Mouse (Mus musculus): ENCODE measurements around the gene Fzd5.

Fzd5 gene

GRCm38 (mm10) chr1:64737502-64738179, at the start of gene Fzd5:
Fzd5 (minus strand) TSS chr1:64737751.
- in situ Hi-C loops (cut with MseI, MboI): loop anchor here (10.0 kb wide), 1 partner anchor 177 kb away; no protein-coding TSS in a partner anchor

DNA sequence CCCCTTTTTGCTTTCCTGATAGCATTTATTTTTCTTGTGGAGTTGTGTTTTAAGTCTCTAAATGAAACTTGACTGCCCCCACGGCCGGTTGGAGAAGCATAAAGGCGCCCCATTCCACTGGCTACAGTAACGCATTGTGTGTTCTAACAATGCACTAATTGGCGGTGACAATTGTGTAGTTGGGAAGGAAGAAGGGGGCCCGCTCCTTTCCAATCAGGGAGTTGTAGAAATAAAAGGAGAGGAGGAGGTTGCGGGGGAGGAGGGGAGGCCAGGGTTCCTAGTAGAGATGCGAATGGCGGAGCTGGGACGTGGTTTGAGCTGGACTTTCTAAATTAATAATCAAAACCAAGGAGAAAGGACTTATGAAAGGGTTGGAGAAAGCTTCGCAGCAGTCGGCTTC, 42.3 kb upstream of the Fzd5 start:
- in situ Hi-C loops (cut with MseI, MboI): no loop called here

- in situ Hi-C loops (cut with MseI, MboI): no loop called here
These were observed 41.9 kb upstream of the Fzd5 start for GRCm38 (mm10) chr1:64779415-64779814.

DNA sequence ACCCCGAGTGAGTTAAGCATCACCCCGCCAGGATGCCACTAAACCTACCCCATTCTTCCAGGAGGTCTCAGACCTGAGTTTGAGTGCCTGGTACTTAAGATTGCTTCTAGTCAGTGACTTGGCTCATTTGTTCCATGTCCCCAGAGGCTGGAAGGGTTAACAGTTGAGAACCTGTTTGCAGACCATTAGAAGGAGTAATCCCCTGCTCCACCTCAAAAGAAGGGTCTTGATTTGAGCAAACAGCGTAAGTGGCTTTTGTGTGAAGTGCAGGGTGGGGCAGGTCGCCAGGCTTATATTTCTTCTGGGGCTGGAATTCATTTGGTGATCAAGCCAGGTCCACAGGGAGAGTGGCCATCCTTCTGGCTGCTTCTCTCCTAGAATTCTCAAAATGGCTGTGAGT, 35.8 kb upstream of the Fzd5 start:
- in situ Hi-C loops (cut with MseI, MboI): no loop called here

DNA sequence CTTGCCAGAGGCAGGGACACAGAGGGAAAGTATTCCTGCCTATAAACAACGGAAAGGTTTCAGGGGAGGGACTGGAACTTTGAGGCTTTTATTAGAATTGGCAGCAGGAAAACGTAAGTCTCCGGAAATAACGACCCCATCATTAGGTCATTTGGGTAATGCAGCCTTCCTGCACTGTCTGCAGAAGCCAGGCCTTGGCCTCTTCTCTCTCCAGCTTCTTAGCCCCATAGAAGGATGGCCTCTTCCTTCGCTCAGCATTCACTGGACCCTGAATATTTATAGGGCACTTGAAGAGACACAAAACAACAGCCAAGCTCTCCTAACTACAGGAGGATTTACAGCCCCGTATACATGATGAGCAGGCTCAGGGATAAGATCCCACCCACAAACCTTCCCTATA, 32.6 kb upstream of the Fzd5 start:
- in situ Hi-C loops (cut with MseI, MboI): no loop called here

- in situ Hi-C loops (cut with MseI, MboI): no loop called here
These were observed 24.1 kb upstream of the Fzd5 start for GRCm38 (mm10) chr1:64761646-64762045.

- in situ Hi-C loops (cut with MseI, MboI): no loop called here
These were observed 20.2 kb upstream of the Fzd5 start for GRCm38 (mm10) chr1:64757766-64758165.

DNA sequence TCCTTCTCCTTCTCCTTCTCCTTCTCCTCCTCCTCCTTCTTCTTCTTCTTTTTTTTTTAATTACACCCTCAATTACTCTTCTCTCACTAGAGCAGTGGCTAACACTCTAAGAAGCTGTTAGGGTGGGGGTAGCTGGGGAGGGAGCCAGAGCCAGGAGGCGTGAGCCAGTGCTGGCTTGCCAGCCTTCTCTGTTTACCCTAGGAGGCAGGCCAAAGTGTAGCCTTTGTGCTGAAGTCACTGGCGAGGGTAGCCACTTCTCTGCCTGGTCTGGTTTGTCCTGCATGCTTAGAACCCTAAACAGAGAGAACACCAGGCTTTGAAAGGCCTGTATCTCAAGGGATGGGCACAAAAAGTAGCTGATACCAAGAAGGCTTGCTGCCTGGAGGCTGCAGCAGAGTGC, 19.7 kb upstream of the Fzd5 start:
- in situ Hi-C loops (cut with MseI, MboI): no loop called here

DNA sequence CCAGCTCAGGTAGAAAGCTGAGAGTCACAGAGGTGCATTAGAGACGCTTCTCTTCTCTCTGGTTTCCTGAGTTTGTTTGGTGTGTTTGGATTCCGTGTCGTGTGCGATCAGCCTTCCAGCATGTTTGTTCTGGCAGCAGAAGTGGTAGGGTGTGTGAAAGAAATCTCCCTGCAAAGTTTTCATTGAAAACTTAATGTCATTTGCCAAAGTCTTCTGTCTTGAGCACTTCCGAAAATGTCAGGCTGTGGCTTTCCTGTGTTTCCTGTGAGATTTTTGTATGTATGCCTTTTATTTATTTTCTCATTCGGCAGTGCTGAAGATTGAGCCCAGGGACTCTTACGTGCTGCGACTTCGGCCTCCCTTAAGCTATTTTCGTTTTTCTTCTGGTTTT, 19.1 kb upstream of the Fzd5 start:
- in situ Hi-C loops (cut with MseI, MboI): no loop called here

DNA sequence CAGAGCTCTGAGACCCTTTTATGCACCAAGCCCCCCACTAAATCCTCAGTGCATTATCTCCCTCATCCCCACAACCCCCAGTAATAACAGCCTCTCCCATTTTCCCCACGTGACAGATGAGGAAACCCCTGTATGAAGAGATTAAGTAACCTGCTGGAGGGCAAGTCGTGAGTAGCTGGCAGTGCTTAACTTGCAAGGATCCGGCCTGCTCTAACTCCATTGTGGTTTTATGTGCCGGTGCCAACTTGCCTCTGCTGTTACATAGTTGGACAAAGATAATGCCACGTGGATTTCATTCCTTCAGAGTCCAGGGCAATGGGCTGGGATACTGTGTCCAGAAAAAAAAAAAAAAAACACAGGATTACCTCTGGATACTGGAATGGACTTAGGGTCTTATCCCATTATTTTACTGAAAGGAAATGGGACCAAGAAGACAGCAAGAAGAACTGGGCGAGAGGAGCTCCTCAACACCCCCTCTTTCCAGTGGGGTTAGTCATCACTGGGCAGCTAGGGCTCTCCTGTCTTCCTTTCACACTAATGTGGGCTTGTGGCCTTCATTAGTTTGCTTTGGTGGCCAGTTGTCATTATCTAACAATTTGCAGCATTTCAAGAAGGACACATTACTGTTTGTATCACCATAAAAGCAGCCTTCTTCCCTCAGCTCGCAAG, 18.6 kb upstream of the Fzd5 start:
- in situ Hi-C loops (cut with MseI, MboI): no loop called here

DNA sequence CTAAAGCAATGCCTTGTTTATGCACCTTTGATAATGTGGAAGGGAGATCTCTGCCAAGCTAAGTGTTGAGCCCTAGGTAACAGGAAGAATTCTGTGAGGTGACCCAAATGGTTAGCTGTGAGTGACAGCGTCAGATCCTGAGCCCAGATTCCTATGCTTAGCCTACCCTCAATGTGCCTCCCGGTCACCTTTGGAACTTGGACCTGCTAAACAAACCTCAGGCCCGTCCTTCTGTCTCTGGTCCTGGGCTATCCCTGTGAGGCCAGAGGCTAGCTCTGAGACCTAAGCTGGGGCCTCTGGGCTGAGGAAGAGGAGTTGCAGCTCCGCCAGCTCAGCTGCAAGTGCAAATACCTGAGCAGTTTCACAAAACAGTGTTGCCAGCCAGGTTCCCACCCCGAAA, 17.1 kb upstream of the Fzd5 start:
- in situ Hi-C loops (cut with MseI, MboI): no loop called here

GRCm38 (mm10) chr1:64753668-64754067, 16.1 kb upstream of the Fzd5 start:
- in situ Hi-C loops (cut with MseI, MboI): no loop called here

DNA sequence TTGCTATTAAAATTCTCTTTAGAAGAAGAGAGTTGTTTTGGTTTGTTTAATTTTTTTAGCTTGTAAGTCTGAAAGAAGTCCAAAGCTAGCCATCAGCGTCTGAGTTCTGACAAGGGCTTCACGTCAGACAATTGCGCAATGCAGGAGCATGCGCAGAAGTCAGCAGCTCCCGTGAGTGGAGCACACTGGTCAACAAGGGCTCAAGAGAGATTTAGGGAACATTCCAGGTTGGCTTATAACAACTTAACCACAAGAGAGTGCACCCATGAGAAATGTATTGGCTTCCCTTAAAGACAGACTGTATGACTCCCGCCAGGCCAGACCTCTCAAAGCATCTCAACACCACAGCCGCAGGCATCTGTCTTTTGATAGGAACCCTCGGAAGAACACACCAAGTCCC, 15.6 kb upstream of the Fzd5 start:
- in situ Hi-C loops (cut with MseI, MboI): no loop called here

- in situ Hi-C loops (cut with MseI, MboI): no loop called here
These were observed 7.1 kb upstream of the Fzd5 start for GRCm38 (mm10) chr1:64744616-64745015.

DNA sequence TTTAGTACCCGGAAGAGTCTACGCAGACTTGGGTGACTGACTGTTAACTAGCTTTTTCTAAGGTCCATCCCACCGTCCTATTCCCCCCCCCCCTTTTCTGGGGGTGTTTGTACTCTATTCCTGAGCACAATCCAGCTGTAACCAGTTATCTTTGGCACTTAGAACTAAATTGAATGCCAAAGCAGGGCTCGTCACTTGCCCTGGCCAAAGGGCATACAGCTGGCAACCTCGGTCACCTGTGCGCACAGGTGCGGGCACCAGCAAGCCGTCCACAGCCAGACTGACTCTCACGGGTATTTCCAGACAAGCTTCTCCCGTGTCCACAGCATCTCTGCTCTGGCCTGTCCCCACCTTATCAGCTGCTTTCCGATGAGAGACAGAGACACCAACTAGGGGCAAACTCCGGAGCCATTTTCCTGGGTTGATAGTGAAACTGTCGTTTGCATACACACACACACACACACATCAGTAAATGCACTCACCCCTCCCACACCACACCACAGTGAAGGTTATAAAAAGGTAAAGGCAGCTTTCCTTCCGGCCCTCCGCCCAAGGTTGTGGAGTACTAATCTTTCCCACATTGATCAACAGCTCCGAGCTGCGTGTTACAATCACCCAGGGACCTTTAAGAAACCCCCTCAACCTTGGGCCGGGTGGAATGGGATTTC, 5.3 kb upstream of the Fzd5 start:
- in situ Hi-C loops (cut with MseI, MboI): no loop called here

DNA sequence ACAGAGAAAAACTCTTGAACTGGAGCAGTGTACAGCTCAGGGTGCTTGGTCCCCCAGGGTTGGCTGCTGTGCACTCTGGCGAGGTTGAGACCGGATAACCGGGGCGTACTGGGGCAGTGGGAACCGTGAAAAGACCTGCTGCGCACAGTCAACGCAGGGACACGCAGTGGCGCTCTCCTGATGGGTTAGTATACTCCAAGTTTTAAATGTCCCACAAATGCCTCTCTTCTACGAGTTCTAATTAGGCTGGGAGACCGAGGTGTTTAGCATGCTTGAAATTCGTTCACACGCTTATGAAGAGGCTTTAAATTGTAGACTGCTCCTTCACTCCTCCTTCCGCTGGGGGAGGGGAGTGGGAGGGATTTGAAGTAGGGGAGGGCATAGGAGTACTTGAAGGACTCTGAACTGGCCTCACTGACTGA, 1.1 kb upstream of the Fzd5 start:
- in situ Hi-C loops (cut with MseI, MboI): loop anchor here (10.0 kb wide), 1 partner anchor 176 kb away; no protein-coding TSS in a partner anchor

GRCm38 (mm10) chr1:64738180-64738555, 617 bp upstream of the Fzd5 start:
- in situ Hi-C loops (cut with MseI, MboI): loop anchor here (10.0 kb wide), 1 partner anchor 177 kb away; no protein-coding TSS in a partner anchor

DNA sequence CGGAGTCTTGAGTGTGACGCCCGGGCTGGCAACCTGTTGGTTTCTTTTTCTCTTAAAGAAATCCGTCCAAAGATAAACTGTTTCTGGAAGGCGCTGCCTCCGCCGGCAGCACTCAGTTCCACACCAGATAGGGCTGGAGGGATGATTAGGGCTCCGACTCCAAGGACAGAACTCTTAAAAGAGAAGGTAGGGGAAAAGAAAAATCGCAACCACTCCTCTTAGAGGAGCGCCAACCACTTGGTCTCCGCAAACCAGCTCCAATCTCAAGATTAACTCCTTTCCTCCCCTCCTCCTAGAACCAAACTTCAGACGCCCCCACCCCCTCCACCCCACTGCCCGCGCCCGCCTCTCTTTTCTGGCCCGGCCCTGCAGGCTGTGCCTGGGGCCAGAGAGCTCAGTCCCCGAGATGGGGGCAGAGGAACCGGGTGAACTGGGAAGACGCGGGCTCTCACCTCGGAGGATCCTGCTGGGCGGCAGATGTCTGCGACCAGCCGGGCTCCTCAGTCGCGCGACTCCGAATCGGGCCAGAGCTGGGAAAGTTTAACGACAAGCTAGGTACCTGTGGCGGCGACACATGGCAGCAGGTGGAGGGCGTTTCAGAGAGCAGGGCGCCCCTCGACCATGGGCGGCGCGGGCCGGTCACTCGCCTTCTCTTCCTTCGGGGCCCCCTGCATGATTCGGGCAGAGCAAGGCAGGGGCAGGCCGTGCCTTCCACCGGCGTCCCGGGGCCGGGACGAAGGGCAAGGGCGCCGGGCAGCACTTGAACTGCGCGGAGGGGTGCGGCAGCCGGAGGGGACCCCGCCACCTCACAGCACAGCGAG, 660 bp downstream of the Fzd5 start:
- in situ Hi-C loops (cut with MseI, MboI): loop anchor here (10.0 kb wide), 1 partner anchor 178 kb away; no protein-coding TSS in a partner anchor

DNA sequence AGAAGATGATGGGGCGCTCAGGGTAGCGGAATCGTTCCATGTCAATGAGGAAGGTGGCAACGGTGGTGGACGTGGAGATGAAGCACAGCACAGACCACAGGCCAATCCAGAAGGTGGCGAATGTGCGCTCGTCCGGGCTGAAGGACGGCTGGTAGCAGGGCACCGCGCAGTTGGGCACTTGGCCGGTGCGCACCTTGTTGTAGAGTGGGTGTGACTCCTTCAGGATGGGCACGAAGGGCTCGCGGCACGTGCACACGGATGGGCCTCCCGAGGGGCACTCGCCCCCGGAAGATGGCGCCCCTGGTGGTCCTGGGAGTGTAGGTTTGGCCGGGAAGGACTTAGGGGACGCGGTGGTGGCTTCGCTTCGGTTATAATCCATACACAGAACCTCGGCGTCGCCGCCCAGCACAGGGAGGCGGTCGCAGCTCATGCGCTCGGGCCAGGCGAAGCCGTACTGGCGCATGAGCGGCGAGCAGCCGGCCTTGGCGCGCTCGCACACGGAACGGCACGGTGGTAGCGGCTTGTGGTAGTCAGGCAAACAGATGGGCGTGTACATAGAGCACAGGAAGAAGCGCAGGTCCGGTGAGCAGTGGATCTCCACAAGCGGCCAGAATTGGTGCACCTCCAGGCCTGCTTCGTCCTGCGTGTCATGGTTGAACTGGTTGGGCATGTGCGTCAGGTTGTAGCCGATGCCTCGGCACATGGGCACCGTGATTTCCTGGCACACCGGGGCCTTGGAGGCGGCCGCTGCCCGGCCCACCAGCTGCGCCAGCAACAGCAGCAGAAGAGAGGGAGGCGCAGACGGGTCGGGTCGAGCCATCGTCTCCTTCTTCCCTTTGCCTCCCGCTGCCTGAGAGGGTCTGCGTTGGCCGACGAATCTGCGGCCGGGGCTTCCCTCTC, 1.5 kb downstream of the Fzd5 start:
- in situ Hi-C loops (cut with MseI, MboI): loop anchor here (10.0 kb wide), 1 partner anchor 179 kb away; no protein-coding TSS in a partner anchor
